Mouse (Mus musculus) naive thymus-derived CD4-positive, alpha-beta T cell, adult 2 months (primary cell): ENCODE measurements at regions not wholly inside any gene's neighbourhood (a gene's known extent, or its start where the extent isn't known, plus 50 kb on each side); places are given as distances from the start of the nearest gene placed in this dataset.

Source experiments
- DNase-seq: peaks from one replicate; pipeline ENCODE4 v3.0.0-alpha.2; 2011; ENCODE audit warnings: low read depth

DNA sequence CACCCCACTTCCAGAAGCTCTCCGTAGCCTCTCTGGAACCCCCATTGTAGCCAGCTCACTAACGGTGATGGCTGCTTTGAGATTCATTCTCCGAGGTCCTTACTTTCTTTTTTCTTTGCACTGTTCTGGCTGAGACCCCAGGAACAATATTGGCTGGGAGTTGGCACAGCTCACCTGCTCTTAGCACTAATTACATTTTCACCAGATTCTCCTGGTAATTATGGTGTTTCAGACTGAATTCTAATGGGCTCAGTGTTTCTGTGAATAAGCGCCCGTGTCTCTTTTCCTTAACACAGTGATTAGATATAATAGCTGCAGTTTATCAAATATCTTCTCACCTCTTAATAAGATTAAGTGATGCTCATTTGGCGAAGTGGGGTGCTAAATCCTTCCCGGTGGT, 509.2 kb upstream of the Adamts16 start:
- no peak for DNase-seq

- no peak for DNase-seq
Observed at GRCm38 (mm10) chr13:71342921-71343320, 501.3 kb upstream of the Adamts16 start.

DNA sequence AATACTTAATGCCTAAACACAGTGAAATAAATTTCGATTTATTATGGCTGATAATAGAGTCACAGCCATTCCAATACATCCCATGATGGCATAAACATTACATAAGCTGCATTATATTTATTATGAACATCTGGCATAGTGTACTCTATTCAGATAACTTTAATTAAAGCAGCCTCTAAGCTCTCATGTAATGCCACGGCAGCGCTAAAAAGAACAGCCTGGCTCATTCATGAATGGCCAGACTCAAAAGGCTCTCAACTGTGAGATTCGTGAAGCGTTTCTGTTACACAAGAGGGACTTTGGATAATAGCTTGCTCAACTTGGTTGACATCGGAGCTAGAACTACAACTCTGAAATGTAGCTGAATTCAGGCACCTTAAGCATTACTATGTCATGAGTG, 497.1 kb upstream of the Adamts16 start:
- DNase-seq, result no peak

GRCm38 (mm10) chr13:71334925-71335324, 493.3 kb upstream of the Adamts16 start:
- no peak for DNase-seq

DNA sequence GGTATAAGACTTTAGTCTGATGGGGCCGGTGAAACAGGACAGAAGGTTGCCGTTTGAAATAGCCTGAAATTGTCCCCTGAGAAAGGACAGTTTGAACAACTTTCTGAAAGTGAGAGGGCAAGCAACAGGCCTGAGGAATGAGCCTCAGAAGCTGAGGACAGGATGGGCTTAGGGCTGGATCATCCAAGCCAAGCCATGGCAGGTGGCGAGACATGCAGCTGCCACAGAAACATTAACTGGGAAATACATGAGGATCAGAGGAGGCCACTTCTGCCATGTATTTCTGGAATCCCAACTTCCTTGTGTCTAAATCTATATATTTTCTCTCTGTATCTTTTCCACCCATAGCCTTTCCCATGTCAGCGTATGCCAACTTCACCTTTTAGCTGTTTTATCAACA, 491.5 kb upstream of the Adamts16 start:
- no peak for DNase-seq

- no peak for DNase-seq
Observed at GRCm38 (mm10) chr13:71330321-71330720, 488.7 kb upstream of the Adamts16 start.

GRCm38 (mm10) chr13:71327802-71328753, 486.5 kb upstream of the Adamts16 start:
- no peak for DNase-seq

DNA sequence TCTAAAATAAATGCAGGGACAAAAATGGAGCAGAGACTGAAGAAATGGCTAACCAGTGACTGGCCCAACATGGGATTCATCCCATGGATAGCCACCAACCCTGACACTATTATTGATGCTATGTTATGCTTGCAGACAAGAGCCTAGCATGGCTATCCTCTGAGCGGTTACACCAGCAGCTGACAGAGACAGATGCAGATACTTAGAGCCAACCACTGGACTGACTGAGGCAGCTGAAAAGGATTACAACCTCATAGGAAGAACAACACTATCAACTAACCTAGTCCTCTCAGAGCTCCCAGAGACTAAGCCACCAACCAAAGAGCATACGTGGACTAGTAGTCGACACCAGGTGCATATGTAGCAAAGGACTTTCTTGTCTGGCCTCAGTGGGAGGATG, 478.9 kb upstream of the Adamts16 start:
- no peak for DNase-seq

GRCm38 (mm10) chr13:71303956-71304355, 462.3 kb upstream of the Adamts16 start:
- DNase-seq, result no peak

- DNase-seq, result no peak
Observed at GRCm38 (mm10) chr13:71275991-71276390, 434.4 kb upstream of the Adamts16 start.

GRCm38 (mm10) chr13:71274139-71274538, 432.5 kb upstream of the Adamts16 start:
- no peak for DNase-seq

DNA sequence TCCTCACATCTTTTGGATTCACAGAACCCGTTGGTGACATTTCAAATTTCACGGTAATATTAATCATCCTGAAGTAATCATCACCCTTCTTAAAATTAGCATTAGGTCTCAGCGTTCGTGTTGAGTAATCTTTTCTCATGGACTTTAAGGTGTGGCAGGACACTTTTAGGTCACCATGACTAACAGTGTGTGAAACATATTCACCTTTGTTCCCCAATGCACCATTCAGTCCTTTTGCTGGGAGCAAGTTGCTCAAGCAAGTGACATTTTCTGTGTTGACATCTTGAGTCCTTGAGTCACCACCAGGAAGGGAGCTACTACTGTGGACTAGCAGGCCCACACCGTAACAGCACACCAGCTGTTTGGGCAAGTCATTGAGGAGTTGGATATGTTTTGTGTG, 431.9 kb upstream of the Adamts16 start:
- no peak for DNase-seq

DNA sequence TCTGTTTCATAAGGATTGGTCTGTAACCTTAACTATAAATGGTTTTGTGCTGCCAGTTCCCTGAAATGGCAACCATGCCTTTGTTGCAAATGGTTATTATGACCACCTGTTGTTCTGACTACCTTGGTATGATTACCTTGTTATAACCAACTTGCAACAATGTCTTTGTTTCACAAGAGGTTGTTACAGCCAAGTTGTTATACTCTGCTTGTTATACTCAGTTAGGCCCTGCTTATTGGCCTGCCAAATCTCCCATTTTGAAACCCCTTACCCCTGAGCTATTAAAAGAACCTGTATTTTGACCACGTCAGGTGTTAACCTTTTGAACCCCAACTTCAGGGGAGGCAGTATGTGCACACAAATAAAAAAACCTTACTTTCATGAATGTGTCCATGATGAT, 431.5 kb upstream of the Adamts16 start:
- no peak for DNase-seq

DNA sequence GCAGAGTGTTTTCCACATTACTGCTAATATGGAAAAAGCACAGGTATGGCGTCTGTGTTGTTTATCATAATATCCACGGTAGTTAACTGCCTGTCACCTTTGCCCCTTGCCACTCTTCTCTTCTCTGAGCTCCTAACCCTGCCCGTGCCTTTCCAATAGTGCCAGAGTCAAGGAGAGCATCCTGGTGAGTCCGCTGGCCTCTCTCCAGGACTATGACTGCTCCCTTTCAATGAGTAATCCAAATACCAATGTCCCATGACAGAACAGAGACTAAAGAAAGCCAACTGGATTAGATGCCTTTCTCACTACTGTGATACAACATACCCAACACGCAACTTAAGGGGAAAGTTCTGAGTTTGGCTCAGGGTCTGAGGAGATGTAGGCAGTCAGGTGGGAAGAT, 430.8 kb upstream of the Adamts16 start:
- DNase-seq, result no peak

DNA sequence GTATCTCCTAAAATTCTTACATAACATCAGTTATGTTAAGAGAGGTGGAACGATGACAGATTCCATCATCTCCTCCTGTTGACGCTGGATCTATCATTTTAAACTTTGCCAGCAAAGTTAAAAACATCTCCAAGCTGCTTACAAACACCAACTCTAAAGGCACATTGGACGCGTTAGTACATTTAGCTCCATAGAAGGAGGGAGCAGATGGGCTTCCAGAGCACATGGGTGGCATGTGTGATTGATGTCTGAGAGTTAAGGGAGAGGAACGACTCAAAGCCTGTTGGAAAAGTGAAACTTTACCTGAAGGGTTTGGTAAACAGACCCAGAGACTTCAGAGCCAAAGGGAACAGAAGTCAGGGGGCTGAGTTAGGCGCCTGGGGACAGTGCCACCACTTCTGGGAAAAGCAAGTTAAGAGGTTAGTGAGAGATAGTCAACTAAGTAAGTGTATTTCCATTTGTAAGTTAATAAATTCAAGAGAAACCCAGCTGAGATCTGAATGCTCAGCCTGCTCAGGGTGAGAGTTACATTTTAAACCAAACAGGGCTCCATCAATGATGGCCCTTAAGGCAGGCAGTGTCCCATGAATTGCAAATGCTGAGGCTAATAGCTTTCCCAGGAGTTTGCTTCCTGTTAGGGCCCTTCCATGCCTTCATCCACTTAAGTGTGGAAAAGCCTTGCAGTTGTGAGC, 430.3 kb upstream of the Adamts16 start:
- DNase-seq, result no peak

- DNase-seq, result no peak
Observed at GRCm38 (mm10) chr13:71270370-71270769, 428.8 kb upstream of the Adamts16 start.

DNA sequence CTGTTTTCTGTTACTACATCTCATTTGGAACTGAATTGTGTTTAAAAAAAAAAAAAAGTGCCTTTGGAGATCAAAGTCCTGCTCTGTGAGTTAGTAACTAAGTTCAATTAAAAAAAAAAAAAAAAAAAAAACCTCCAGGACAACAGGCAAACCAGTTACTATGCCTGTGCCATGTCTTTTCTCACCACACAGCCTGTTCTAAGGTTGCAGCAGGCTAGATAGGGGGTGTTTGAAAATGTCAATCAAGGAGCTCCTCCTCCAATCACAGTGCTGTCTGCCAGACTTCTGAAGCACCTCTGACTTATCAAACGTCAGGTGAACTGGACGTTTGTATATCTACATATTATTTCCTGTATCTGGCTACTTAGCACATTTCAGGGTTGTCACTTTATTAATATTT, 427.9 kb upstream of the Adamts16 start:
- no peak for DNase-seq

GRCm38 (mm10) chr13:71263315-71263878, 421.8 kb upstream of the Adamts16 start:
- no peak for DNase-seq

- DNase-seq, result no peak
Observed at GRCm38 (mm10) chr13:71262575-71263295, 421.1 kb upstream of the Adamts16 start.

DNA sequence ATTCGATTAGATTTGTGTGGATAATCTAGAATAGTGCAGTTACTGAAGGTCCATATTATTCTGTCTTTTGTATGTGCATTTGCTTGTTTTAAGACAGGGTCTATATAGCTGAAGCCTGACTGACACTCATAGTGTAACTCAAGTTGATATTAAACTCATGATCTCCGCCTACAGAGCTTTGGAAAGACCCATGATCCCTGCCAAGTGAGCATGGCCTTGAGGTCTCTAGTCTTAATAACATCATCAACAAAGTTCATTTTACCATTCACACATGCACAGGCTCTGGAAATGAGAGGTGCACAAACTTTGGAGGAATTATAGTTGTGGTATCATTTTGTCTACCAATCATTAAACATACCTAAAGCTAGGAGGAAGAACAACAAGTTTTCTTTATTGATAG, 412.4 kb upstream of the Adamts16 start:
- no peak for DNase-seq

DNA sequence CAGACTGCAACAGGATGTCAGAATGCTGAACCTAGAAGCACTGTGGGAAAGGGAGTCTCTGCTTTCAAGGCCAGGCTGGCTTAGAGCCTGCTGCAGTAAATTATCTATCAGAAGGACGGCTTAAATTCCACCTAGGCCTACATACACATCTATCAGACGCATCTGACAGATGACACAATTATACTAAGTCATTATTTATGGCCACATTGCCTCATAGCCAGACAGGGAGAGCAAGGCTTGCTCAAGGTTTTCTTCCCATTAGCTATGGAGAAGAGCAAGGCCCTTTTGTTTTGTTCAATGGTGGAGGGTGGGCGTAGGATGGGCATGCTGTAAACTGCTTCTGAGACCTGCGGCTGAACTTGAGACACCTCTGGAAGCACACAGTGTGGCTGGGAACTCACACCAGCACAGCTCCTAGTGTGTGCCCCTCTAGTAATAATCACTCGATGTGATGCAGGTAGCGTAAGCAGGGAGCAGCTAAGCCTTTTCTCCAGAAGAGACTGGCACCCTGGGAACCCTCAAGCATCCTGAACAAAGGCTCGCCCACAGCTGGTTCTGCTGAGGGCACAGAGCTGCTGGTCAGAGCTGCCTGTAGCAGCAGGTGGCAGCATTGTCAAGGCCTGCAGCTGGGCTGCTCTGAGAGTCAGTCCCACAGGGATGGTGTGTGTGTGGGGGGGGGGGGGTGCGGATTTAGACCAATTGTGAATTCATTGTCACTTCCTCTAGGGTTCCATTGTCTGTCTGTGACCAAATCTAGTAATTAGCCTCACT, 406.8 kb upstream of the Adamts16 start:
- no peak for DNase-seq

DNA sequence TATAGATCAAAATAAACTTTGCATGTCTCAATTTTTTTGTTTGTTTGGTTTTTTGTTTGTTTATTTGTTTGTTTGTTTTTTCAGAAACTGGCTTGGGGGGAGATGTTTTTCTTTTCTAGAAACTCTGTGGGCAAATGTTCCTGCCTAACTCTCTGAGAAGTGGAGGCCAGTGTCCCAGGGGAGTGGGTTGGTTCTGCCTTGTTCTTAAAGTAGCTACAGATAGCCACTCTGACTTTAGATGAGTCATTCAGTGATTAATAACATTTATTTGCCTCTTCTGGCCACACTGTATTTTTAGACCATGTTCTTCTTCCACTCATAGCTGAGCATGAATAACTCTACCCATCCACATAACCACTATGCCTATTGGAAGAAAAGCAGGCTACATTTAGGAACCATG, 405.6 kb upstream of the Adamts16 start:
- no peak for DNase-seq
